Mouse (Mus musculus) midbrain, embryonic 15.5 days (tissue): Measurements from ENCODE around the gene Lpp. TPM values are rescaled to one million over a fixed set of nuclear protein-coding genes. Genes with fewer than 3 reads are reported as not detected.

Source experiments
- ATAC-seq: fragments of 200-750 bp; cut with Nextera tagmentation; replicated peaks from 2 replicates; pipeline ENCODE4 v1.8.0; 2017; ENCODE audit warnings: moderate TSS enrichment
- H3K27ac ChIP-seq: fragments of 300-500 bp; sonication (generic); 2 replicates; pipeline ENCODE4 v1.5.1; 2015; ENCODE audit warnings: mild to moderate bottlenecking, inconsistent platforms
- H3K27me3 ChIP-seq: fragments of 300-500 bp; sonication (generic); replicated peaks from 2 replicates; pipeline ENCODE4 v1.6.1; 2015; ENCODE audit warnings: inconsistent platforms
- H3K36me3 ChIP-seq: fragments of 300-500 bp; sonication (generic); replicated peaks from 2 replicates; pipeline ENCODE4 v1.6.1; 2015; ENCODE audit warnings: inconsistent platforms
- H3K4me1 ChIP-seq: fragments of 300-500 bp; sonication (generic); 2 replicates; pipeline ENCODE4 v1.6.1; 2015; ENCODE audit warnings: inconsistent platforms
- H3K4me2 ChIP-seq: fragments of 300-500 bp; sonication (generic); 2 replicates; pipeline ENCODE4 v1.6.1; 2015; ENCODE audit warnings: inconsistent platforms, mild to moderate bottlenecking, moderate library complexity
- H3K4me3 ChIP-seq: fragments of 300-500 bp; sonication (generic); 2 replicates; pipeline ENCODE4 v1.5.1; 2015; ENCODE audit warnings: mild to moderate bottlenecking, inconsistent platforms
- H3K9ac ChIP-seq: fragments of 300-500 bp; sonication (generic); 2 replicates; pipeline ENCODE4 v1.6.1; 2015; ENCODE audit warnings: mild to moderate bottlenecking, inconsistent platforms
- H3K9me3 ChIP-seq: fragments of 300-500 bp; sonication (generic); 2 replicates; pipeline ENCODE4 v1.6.1; 2016; ENCODE audit warnings: inconsistent platforms
- WGBS: fragments of 180-500 bp; shearing (Covaris S2); methylation state at CpG from one replicate; pipeline ENCODE4 v1.1.7; 2015; ENCODE audit warnings: mixed read lengths; 5-methylcytosine and 5-hydroxymethylcytosine counted together
- polyA plus RNA-seq: library from polyadenylated mRNA; unstranded; fragments of >200 nt; fragmentation: Nextera tagmentation; extraction: Ambion mirVana; gene quantifications from 2 replicates; pipeline ENCODE4 v1.2.1, GENCODE M21; 2015

Gene Lpp
- polyA plus RNA-seq, 1 experiment from 2014 or later, result 10.4 TPM

DNA sequence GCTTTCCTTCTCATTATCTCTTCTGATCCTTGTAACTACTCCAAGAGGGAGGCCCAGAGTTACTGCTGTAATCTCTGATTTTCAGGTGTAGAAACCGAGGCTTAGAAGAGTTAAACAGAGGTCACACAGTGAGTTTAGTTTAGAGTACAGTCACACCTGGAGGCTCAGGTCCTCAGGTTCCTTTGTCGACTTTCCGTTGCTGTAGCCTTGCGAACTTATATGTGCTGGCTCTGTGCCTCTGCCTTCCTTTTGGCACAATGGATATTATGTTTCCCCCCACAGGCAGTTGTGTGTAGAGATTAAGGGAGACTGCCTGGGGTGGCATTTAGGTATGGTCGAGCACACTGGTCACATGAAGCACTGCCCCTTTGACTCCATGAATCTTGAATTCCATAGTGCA is 50.2 kb downstream of the Lpp start:
- H3K27me3 ChIP-seq, result no peaks in the 10 kb centered on the region; the same call in 1 of the 2 replicates
- H3K36me3 ChIP-seq, result no peaks in the 10 kb centered on the region
- no peak for ATAC-seq
- H3K9ac ChIP-seq, result no peak overlapping the region
- no peak overlapping the region for H3K4me3 ChIP-seq
- no peak overlapping the region for H3K4me2 ChIP-seq
- H3K4me1 ChIP-seq, result peaks cover 14% of the 10 kb centered on the region
- H3K27ac ChIP-seq, result no peak overlapping the region
- WGBS, result 44% methylated on average over 5 of the region's 5 CpGs
- H3K9me3 ChIP-seq, result no peaks in the 10 kb centered on the region

DNA sequence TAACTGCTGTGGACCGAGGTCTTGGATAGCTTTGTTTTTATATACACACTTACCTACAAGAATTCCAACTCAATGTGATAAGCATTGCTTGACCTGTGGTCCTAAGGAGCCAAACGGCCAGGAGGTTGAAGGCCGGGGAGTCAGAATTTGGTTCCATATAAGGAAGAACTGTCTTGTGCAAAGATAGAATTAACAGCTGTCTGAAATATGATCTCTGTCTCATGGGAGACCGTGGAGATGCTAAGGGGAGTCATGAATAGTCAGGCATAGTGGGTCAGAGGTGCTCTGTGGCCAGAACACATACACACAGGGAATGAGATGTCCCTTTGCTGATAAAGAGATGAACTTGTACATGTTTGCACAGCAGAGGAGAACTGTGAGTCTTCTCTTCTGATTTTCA is 51.5 kb downstream of the Lpp start:
- Histone ChIP-seq H3K4me2 (no peak overlapping the region), H3K27ac (no peak overlapping the region), H3K9me3 (no peaks in the 10 kb centered on the region), H3K27me3 (no peaks in the 10 kb centered on the region; the same call in 1 of the 2 replicates), H3K36me3 (no peaks in the 10 kb centered on the region), H3K9ac (no peak overlapping the region), H3K4me3 (no peak overlapping the region), H3K4me1 (peaks cover 14% of the 10 kb centered on the region)
- 84% methylated on average over 4 of the region's 4 CpGs for WGBS
- no peak for ATAC-seq

- Histone ChIP-seq H3K4me1 (peaks cover 14% of the 10 kb centered on the region), H3K4me3 (no peak overlapping the region), H3K9ac (no peak overlapping the region), H3K27me3 (no peaks in the 10 kb centered on the region; the same call in 1 of the 2 replicates), H3K36me3 (no peaks in the 10 kb centered on the region), H3K4me2 (no peak overlapping the region), H3K27ac (no peak overlapping the region), H3K9me3 (no peaks in the 10 kb centered on the region)
- no peak for ATAC-seq
- WGBS, result 55% methylated on average over 3 of the region's 3 CpGs
These were observed 52.2 kb downstream of the Lpp start for GRCm38 (mm10) chr16:24445473-24445872.

DNA sequence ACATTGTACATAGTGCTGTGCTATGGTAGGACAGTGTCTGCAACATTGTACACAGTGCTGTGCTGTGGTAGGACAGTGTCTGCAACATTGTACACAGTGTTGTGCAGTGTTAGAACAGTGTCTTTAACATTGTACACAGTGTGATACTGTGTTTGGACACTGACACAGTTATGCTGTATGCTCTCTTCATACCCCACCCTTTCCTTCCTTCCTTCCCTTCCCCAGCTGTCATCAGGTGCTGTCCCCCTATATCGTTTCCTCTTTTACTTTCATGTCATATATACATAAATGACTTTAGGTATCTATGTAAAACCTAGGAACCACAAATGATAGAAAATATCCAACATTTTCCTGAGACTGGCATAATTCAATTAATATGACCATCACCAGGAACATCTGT is 53.1 kb downstream of the Lpp start:
- no peaks in the 10 kb centered on the region; the same call in 1 of the 2 replicates for H3K27me3 ChIP-seq
- ATAC-seq, result no peak
- H3K9me3 ChIP-seq, result no peaks in the 10 kb centered on the region
- H3K9ac ChIP-seq, result no peak overlapping the region
- no peak overlapping the region for H3K4me2 ChIP-seq
- H3K4me3 ChIP-seq, result no peak overlapping the region
- H3K36me3 ChIP-seq, result no peaks in the 10 kb centered on the region
- H3K27ac ChIP-seq, result no peak overlapping the region
- WGBS, result 89% methylated on average over 1 of the region's 1 CpGs
- H3K4me1 ChIP-seq, result peaks cover 14% of the 10 kb centered on the region

GRCm38 (mm10) chr16:24447666-24448492 is 54.6 kb downstream of the Lpp start:
- H3K4me1 ChIP-seq, result peaks cover 8% of the 10 kb centered on the region; the same call in 1 of the 2 replicates
- 65% methylated on average over 7 of the region's 7 CpGs for WGBS
- ATAC-seq, result no peak

GRCm38 (mm10) chr16:24448493-24448845 is 55.2 kb downstream of the Lpp start:
- Histone ChIP-seq H3K4me1 (peaks cover 3% of the 10 kb centered on the region; the same call in 1 of the 2 replicates), H3K27ac (no peak overlapping the region), H3K27me3 (no peaks in the 10 kb centered on the region; the same call in 1 of the 2 replicates), H3K36me3 (no peaks in the 10 kb centered on the region), H3K4me3 (no peak overlapping the region), H3K9ac (no peak overlapping the region), H3K4me2 (no peak overlapping the region), H3K9me3 (no peaks in the 10 kb centered on the region)
- WGBS, result 70% methylated on average over 2 of the region's 2 CpGs
- ATAC-seq, result no peak

More at GRCm38 (mm10) chr16:24447666-24448492, 54.6 kb downstream of the Lpp start:
- H3K36me3 ChIP-seq, result no peaks in the 10 kb centered on the region
- H3K27ac ChIP-seq, result no peak overlapping the region
- H3K9me3 ChIP-seq, result no peaks in the 10 kb centered on the region
- no peaks in the 10 kb centered on the region; the same call in 1 of the 2 replicates for H3K27me3 ChIP-seq
- no peak overlapping the region for H3K4me3 ChIP-seq
- no peak overlapping the region for H3K9ac ChIP-seq
- H3K4me2 ChIP-seq, result no peak overlapping the region

- Histone ChIP-seq H3K9ac (no peak overlapping the region), H3K4me2 (no peak overlapping the region), H3K4me1 (no peaks in the 10 kb centered on the region), H3K4me3 (no peak overlapping the region), H3K9me3 (no peaks in the 10 kb centered on the region), H3K36me3 (no peaks in the 10 kb centered on the region), H3K27me3 (no peaks in the 10 kb centered on the region; the same call in 1 of the 2 replicates), H3K27ac (no peak overlapping the region)
- no peak for ATAC-seq
- 16% methylated on average over 8 of the region's 8 CpGs for WGBS
These were observed 56.5 kb downstream of the Lpp start for GRCm38 (mm10) chr16:24449806-24450205.

DNA sequence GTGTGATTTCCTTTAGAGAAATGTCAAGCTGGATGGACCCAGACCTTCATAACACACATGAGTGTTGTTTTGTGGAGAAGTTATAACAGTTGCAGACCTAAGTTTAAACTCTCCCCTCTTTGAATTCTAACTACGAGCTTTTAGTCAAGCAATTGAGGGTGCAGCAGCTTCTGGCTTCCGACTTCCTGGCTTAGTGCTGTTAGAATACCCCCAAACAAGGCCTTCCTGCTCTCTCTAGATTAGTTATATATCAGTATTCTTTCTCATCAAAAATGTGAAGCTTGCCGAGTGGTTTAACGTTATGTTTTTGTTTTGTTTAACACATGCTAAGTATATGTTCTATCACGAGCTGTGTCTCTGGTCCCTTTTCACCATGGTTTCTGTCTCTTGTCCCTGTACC is 56.9 kb downstream of the Lpp start:
- H3K4me1 ChIP-seq, result no peaks in the 10 kb centered on the region
- no peak overlapping the region for H3K4me2 ChIP-seq
- H3K27ac ChIP-seq, result no peak overlapping the region
- no peak overlapping the region for H3K9ac ChIP-seq
- no peak for ATAC-seq
- H3K4me3 ChIP-seq, result no peak overlapping the region
- H3K9me3 ChIP-seq, result no peaks in the 10 kb centered on the region
- H3K36me3 ChIP-seq, result no peaks in the 10 kb centered on the region
- H3K27me3 ChIP-seq, result no peaks in the 10 kb centered on the region; the same call in 1 of the 2 replicates
- 67% methylated on average over 5 of the region's 5 CpGs for WGBS

DNA sequence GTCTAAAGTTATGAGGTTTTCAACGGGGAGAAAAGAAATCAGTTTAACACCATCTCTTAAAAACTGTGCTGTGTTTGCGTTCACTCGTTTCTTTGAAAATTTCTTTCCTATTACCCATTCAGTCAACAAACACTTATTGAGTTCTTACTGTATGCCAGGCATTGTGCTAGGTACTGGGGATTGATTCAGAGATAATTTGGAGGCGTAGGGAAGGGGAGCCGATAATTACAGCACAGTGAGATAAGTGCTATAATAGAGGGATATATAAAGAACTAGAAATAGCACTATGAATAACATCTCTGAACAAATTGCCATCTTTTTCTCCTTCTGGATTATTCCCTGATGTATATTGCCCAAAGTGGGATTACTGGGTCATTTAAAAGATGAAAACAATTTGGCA is 57.8 kb downstream of the Lpp start:
- no peak for ATAC-seq

GRCm38 (mm10) chr16:24453536-24453935 is 60.2 kb downstream of the Lpp start:
- no peak overlapping the region for H3K27ac ChIP-seq
- no peaks in the 10 kb centered on the region; the same call in 1 of the 2 replicates for H3K27me3 ChIP-seq
- no peak overlapping the region for H3K9ac ChIP-seq
- H3K4me2 ChIP-seq, result no peak overlapping the region
- no peaks in the 10 kb centered on the region for H3K4me1 ChIP-seq
- H3K36me3 ChIP-seq, result no peaks in the 10 kb centered on the region
- ATAC-seq, result no peak
- no peaks in the 10 kb centered on the region for H3K9me3 ChIP-seq
- 83% methylated on average over 4 of the region's 4 CpGs for WGBS
- no peak overlapping the region for H3K4me3 ChIP-seq

More for the DNA sequence above, 57.8 kb downstream of the Lpp start:
- H3K36me3 ChIP-seq, result no peaks in the 10 kb centered on the region
- H3K9me3 ChIP-seq, result no peaks in the 10 kb centered on the region
- H3K27ac ChIP-seq, result no peak overlapping the region
- H3K4me2 ChIP-seq, result no peak overlapping the region
- no peaks in the 10 kb centered on the region for H3K4me1 ChIP-seq
- no peak overlapping the region for H3K9ac ChIP-seq
- no peak overlapping the region for H3K4me3 ChIP-seq
- no peaks in the 10 kb centered on the region; the same call in 1 of the 2 replicates for H3K27me3 ChIP-seq
- WGBS, result 75% methylated on average over 5 of the region's 5 CpGs

DNA sequence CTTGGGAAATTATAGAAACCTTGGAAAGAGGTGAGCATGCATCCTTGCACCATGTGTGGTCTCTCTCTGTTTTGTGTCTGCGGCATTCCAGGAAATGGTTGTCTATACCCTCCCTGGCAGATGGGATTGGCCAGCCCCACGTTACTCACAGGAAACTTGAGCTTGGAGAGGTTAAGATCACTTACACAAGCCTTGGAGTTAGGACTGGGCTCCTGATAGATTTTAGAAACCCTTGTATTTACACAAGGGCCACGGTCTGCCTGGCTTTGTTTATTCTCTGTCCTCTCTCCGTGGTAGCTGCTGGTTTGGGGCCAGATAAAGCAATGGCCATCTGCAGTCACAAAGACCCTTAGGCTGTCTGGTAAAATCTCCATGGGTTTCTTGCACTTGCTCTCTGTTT is 61.2 kb downstream of the Lpp start:
- Histone ChIP-seq H3K9ac (no peak overlapping the region), H3K36me3 (no peaks in the 10 kb centered on the region), H3K27me3 (no peaks in the 10 kb centered on the region), H3K4me1 (no peaks in the 10 kb centered on the region), H3K4me2 (no peak overlapping the region), H3K9me3 (no peaks in the 10 kb centered on the region), H3K4me3 (no peak overlapping the region), H3K27ac (no peak overlapping the region)
- WGBS, result 48% methylated on average over 4 of the region's 4 CpGs
- no peak for ATAC-seq

DNA sequence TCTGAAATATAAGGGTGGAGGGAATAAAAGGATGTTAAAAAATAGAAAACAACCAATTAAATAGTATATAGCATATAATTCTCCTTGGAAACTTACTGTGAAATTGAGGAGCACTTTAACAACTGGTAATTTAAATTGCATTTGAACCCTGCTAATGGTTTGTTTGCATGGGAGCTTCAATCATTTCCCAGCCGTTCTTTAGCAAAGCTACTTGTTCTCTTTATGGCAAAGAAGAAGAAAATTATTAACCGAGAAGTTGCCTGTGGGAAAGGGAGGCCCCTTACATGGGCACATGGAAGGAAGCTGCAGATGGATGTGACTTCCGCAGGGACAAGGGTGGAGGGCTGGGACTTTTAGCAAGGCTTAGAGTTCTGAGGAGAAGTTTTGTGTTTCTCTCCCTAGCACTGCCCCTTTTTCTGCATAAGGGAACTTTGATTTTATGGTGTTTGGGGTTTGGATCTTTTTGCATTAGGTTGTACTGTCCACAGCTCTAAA is 62.1 kb downstream of the Lpp start:
- Histone ChIP-seq H3K9me3 (no peaks in the 10 kb centered on the region), H3K9ac (no peak overlapping the region), H3K4me3 (no peak overlapping the region), H3K4me2 (no peak overlapping the region), H3K27me3 (no peaks in the 10 kb centered on the region), H3K4me1 (no peaks in the 10 kb centered on the region), H3K27ac (no peak overlapping the region), H3K36me3 (no peaks in the 10 kb centered on the region)
- ATAC-seq, result no peak
- 76% methylated on average over 3 of the region's 3 CpGs for WGBS

- Histone ChIP-seq H3K4me3 (no peak overlapping the region), H3K4me1 (no peaks in the 10 kb centered on the region), H3K27me3 (no peaks in the 10 kb centered on the region), H3K4me2 (no peak overlapping the region), H3K27ac (no peak overlapping the region), H3K9me3 (no peaks in the 10 kb centered on the region), H3K36me3 (no peaks in the 10 kb centered on the region), H3K9ac (no peak overlapping the region)
- WGBS, result 93% methylated on average over 2 of the region's 2 CpGs
- ATAC-seq, result no peak
These were observed 70.5 kb downstream of the Lpp start for GRCm38 (mm10) chr16:24463842-24464241.
